Mouse (Mus musculus) adrenal gland, postnatal 25 days (tissue): ENCODE results near the gene Fyn. TPM values are rescaled to one million over a fixed set of nuclear protein-coding genes. Genes with fewer than 3 reads are reported as not detected.

Source experiments
- DNase-seq: peaks from one replicate; pipeline ENCODE4 v3.0.0; 2021; ENCODE audit warnings: mixed read lengths
- total RNA-seq: library from RNA; stranded (reverse); gene quantifications from 2 replicates; pipeline ENCODE4 v1.2.3, GENCODE M21; 2021

Gene Fyn
- total RNA-seq, 1 experiment from 2014 or later = 47.7 TPM

GRCm38 (mm10) chr10:39379287-39379686, 10.6 kb downstream of the Fyn start:
- DNase-seq = no peak

DNA sequence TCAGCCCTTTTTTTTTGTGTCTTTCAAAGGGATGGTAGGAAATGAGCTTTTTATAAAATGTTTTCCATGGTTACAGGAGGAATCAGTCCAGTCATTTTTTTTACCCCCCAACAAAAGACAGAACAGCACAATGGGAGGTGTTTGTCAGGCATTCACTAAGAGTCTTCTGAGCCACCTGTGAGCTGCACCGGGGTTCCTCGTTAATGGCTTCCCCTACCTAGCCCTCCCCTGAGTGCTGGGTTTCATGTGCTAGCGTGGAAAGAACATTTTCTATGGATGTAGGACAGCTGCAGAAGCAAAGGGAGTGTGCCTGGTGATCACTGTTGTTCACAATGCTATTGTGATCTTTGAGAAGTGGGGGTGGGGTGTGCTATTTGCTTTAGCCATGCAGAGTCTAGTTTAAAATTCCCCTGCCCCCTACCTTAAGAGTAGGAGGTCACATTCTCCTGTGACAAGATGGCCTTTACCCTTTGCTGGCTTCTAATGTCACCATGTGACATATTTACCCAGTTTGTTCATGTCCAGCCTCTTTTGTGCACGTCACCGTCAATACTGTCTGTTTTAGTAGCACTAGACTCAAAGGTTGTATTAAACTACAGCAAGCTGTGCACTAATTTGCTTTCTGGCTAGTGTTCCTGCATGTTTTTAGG, 11.2 kb downstream of the Fyn start:
- DNase-seq = no peak

GRCm38 (mm10) chr10:39385259-39385658, 16.6 kb downstream of the Fyn start:
- no peak for DNase-seq

DNA sequence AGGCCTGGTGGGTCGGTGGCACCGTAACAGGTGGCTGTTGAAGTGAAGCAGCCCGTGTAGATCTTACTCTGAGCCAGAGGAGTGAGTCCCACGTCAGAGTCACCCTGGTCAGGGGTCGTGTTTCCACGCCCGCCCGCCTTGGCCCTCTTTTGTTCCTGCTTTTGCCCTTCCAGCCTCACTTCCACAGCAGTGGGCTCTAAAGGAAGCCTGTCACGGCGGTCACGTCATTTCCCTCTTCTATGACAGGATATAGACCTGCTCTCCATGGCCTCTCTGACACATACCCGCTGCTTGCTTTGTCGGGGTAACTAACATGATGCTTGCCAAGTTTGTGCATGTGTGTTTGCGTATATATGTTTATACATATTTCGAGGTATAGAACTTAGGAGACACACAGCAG, 17.5 kb downstream of the Fyn start:
- no peak for DNase-seq

DNA sequence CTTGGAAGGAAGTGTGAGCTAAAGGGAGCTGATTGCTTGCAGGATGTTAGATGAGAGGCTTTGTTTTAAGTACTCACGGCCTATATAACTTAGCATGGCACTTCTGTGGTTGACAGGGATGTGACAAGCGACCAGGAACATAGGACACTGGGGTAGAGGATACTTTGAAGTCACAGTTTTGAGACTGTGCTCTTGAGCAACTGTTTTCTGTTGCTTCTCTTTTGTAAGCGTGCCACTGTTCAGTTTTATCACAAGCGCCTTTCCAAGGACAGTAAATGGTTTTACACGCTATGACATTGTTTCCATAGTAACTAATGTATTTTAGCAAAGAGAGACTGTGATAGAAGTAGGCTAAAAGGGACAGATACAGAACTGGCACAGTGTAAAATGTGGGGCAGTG, 18.4 kb downstream of the Fyn start:
- no peak for DNase-seq

GRCm38 (mm10) chr10:39387556-39387955, 18.9 kb downstream of the Fyn start:
- DNase-seq = no peak

DNA sequence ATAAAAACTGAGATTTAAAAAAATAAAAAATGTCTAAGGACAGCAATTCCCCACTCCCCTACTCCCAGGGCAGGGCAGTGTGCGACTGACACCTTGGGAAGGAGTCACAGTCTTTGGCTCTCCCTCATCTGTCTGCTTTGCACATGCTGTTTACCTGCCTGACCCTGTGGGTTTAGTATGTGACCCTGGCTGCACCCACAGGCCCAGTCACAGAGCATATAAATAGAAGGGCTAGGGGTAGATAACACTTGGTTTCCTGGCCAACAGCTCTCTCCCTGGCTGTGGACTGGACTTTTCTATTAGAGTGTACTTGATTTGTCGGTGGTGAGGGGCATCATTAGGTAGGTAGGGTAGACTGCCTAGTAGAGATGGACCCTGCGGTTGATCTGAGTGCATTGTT, 19.5 kb downstream of the Fyn start:
- no peak for DNase-seq

GRCm38 (mm10) chr10:39389451-39389891, 20.8 kb downstream of the Fyn start:
- no peak for DNase-seq

DNA sequence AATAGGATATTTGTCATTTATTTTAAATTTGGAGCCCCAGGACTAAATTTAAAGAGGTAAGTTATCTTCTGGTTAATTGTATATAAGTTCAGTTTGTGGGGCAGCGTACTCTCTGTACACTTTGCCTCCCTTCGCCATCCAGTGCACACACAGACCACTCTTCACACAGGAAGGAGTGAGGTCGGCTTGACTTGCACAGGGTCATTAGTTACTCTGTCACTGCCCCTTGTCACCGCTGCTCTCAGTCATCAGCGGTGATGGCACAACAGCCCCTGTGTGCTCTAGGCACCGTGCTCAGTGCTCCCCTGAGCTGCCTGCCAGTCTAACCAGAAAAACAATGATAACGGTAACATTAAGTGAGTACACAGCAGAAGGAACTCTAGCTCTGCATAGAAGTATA, 21.9 kb downstream of the Fyn start:
- DNase-seq = no peak

DNA sequence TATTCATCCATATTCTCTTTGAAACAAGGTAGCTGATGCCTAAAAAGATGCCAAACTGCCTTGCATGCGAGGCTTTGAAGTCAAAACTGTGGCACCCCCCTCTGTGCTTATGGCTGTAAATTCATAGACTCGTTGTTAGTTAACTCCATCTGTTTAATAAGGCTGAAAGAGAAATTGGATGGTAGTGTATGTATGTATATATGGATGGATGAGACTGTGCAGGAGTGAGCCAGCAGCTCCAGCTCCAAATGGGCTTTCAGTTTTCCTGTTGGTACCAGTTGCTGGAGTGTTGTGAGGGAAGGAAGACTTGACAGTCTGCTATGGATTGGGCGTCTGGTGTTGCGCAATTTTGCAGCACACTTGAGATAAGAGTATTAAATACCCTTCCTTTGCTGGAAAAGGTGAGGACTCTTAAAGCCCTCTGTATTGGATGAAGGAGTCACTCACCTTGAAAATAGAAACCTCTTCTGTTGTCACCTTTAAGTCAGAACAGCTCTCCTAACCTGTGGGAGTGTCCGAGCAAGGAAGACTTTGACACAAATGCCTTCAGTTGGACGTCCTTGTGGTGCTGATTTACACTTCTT, 24.3 kb downstream of the Fyn start:
- DNase-seq = no peak

GRCm38 (mm10) chr10:39395544-39395943, 26.9 kb downstream of the Fyn start:
- DNase-seq = no peak

DNA sequence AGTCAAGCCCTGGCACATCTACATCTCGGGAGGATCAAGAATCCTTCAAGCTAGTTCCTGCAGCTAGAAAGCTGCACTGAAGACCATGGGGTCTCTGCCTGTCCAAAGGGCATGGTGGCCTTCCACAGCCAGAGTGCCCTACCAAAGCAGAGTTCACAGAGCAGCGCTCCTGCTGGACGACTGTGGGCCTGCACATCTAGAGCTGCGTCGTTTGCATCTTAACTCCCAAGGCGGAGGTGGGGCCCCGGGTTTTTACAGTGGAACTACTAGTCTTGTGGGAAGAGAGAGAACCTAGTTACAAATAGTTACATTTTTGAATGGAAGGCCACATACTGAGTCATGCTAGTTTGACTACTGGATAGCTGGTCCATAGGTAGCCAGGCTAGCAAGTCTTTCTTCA, 30.3 kb downstream of the Fyn start:
- DNase-seq = no peak

- DNase-seq = no peak
Measured at GRCm38 (mm10) chr10:39400155-39400554, 31.5 kb downstream of the Fyn start.

DNA sequence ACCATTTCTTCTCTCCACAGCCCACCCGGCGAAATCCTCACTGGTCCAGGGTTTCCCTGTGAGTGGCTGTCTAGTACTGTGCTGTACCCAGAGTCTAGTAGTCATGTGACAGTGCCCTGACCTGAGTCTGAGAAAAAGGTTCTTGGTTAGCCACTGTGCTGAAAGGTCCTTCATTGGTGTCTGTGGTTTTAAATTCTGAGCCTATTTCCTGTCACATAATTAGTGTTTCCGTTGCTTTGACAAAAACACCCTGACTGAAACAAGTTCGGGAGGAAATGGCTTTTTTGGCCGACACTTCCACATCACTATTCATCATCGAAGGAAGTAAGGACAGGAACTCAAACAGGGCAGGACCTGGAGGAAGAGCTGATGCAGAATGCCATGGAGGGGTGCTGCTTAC, 33.8 kb downstream of the Fyn start:
- DNase-seq = no peak

DNA sequence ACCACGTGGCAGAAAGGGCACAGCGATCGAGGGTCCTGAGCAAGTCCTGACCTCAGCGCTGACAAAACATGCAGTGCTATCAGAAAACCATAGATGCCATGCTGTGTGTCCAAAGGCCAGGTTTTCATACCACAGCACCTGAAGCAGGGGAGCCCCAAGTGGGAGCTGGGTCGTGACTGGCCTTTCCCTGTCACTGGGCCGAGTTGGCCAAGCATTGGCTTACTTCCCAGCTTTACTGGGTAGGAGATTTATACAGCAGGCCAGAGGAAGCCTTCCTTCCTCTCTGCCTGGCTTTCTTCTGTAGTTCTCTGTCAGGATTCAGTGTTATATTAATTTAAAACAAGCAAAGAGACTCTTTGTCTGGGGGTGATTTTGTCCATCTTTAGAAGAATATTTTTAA, 35.1 kb downstream of the Fyn start:
- DNase-seq = no peak

GRCm38 (mm10) chr10:39404175-39404574, 35.5 kb downstream of the Fyn start:
- DNase-seq = no peak

DNA sequence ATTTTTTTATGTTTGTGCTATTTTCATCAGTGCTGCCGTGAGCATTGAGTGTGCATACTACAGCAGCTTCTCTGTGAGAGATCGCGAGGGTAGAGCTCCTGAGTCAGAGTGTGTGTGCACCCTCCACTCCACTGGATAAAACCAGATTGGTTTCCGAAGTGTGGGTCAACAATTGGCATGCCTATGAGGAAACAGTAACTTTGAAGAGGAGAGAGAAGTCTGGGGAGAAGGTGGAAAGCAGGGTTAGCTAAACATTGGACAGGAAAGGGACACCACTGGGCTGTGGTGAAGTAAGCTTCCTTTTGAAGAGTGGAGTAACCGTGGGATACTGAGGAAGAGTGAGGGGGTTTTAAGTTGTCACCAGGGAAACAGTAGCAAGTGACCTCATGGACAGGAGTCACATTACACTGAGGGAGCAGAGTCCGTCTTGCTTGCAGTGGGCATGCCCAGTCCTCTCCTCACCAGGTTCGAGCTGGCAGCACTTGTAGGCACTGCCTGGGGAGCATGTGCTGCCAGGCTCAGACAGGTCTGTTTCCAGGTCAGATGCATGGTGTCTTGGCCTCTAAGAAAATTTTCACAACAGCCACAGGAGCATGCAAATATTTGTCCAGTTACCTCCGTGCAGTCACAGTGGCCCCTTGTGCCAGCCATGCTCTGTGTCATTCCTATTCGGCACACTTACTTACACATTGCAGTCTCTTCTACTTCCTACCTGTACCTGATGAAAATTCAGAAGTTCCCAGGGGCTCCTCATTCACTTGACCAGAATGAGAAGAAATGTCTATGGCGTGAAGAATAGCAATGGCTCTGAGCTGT, 37.5 kb downstream of the Fyn start:
- DNase-seq = no peak

GRCm38 (mm10) chr10:39406798-39407189, 38.1 kb downstream of the Fyn start:
- no peak for DNase-seq

GRCm38 (mm10) chr10:39407553-39407952, 38.9 kb downstream of the Fyn start:
- no peak for DNase-seq

DNA sequence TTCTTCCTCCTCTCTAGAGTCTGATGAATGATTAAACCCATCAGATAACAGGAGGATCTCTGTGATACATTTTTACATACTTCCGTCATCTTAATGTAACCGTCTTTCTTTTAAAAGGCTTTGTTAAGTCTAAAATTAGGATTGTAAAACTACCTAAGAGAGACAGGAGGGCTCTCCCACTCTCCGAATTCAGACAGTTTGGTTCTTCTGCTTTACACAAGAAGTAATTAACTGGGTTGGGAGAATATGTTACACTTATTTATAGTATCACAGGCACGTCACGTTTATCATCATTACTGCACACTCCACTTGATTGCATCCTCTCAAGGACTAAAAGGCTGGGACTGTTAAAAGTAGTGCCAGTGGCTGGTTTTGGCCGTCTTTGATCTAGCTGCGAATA, 40.9 kb downstream of the Fyn start:
- DNase-seq = no peak

GRCm38 (mm10) chr10:39410151-39410649, 41.5 kb downstream of the Fyn start:
- DNase-seq = no peak

DNA sequence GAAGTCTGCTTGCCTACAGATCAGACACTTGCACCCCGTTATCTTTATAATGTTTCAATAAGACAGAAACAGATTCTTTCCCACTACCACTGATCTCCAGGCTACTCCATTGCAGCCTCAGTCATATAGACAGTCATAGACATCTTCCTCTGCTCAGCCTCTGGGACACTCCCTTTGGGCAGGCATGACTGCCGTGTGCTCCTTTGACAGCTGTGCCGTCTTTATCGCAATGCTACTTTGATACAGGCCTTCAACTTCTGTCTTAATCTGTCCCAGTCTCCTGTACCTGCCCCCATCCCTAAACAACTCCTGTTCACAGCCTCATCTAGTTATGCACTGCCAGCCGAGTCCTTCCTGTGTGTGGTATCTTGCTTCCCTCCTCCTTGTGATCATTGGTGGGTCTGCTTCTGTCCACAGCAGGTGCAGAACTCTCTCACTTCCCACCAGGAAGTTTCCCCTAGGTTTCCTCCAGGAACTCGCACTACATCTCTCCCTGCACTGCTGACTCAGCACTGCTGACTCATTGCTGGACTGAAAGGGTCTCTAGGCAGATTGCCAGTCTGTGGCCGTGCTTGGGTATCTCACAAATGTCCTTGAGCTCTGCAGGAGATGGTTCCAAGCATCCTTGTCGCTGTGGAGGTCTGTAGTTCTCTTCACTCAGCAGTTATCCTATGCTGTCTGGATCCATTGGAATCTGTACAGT, 43.4 kb downstream of the Fyn start:
- DNase-seq = peak; percentile 45
